Mouse (Mus musculus) cerebellum, adult 2 months (tissue): Measurements from ENCODE around the gene Mef2b.

Experiments used
- CTCF ChIP-seq: fragments of 200-500 bp; IDR thresholded peaks from 2 replicates; pipeline ENCODE4 v1.5.1; 2011; ENCODE audit warnings: low read depth, mild to moderate bottlenecking, control low read depth, low read length, moderate library complexity, borderline replicate concordance; ENCODE audit not compliant: insufficient read depth
- POLR2A ChIP-seq: fragments of 200-500 bp; IDR thresholded peaks from 2 replicates; pipeline ENCODE4 v1.6.1; 2011; ENCODE audit warnings: low read length, control low read depth, borderline replicate concordance; ENCODE audit not compliant: insufficient read depth

- TF ChIP-seq CTCF (peak; percentile 36; the same call in 1 of the 2 replicates), POLR2A (no peak)
These were observed 39.6 kb downstream of the Mef2b start for GRCm38 (mm10) chr8:70179082-70179481.
